Mouse (Mus musculus) brain, embryonic 14.5 days (tissue): ENCODE results near the gene Cacng1. TPM values are rescaled to one million over a fixed set of nuclear protein-coding genes. Genes with fewer than 3 reads are reported as not detected.
A peak's percentile ranks its signal among the peaks of the same experiment; 100 is the strongest.

Experiments
- DNase-seq: peaks from one replicate; pipeline ENCODE4 v3.0.0-alpha.2; 2011; ENCODE audit warnings: low read depth
- CTCF ChIP-seq: fragments of 200-500 bp; IDR thresholded peaks from 2 replicates; pipeline ENCODE4 v1.5.1; 2012; ENCODE audit warnings: inconsistent platforms, mild to moderate bottlenecking, moderate library complexity, borderline replicate concordance; ENCODE audit not compliant: insufficient read depth, insufficient read length; ENCODE audit errors: extremely low read depth
- POLR2A ChIP-seq: fragments of 200-500 bp; IDR thresholded peaks from 2 replicates; pipeline ENCODE4 v1.6.1; 2012; ENCODE audit warnings: mild to moderate bottlenecking, inconsistent platforms, borderline replicate concordance; ENCODE audit not compliant: poor library complexity, insufficient read depth, insufficient read length, severe bottlenecking; ENCODE audit errors: extremely low read depth
- polyA plus RNA-seq: library from polyadenylated mRNA; depleted of rRNA; stranded (reverse); fragments of >200 nt; gene quantifications from 2 replicates; pipeline ENCODE4 v1.2.3, GENCODE M21; 2012

Gene Cacng1
- polyA plus RNA-seq, 1 experiment, result 1.8 TPM

GRCm38 (mm10) chr11:107705476-107706074, 10.7 kb downstream of the Cacng1 start:
- no peak for DNase-seq
- TF ChIP-seq POLR2A, result no peak
- no peak for TF ChIP-seq CTCF

GRCm38 (mm10) chr11:107705060-107705459, 11.3 kb downstream of the Cacng1 start:
- peak; percentile 47 for DNase-seq

GRCm38 (mm10) chr11:107703272-107704134, 12.8 kb downstream of the Cacng1 start:
- DNase-seq, result no peak
- TF ChIP-seq POLR2A, result no peak
- no peak for TF ChIP-seq CTCF

More at GRCm38 (mm10) chr11:107705060-107705459, 11.3 kb downstream of the Cacng1 start:
- TF ChIP-seq CTCF (no peak), POLR2A (no peak)

GRCm38 (mm10) chr11:107699967-107700366, 16.4 kb downstream of the Cacng1 start:
- TF ChIP-seq POLR2A (no peak), CTCF (no peak)
- DNase-seq, result no peak

GRCm38 (mm10) chr11:107693338-107693737, 23.0 kb downstream of the Cacng1 start:
- no peak for DNase-seq
- no peak for TF ChIP-seq CTCF
- no peak for TF ChIP-seq POLR2A

- DNase-seq, result peak; percentile 42
- TF ChIP-seq POLR2A (no peak), CTCF (no peak)
These were observed 24.8 kb downstream of the Cacng1 start for GRCm38 (mm10) chr11:107691569-107691968.

- no peak for DNase-seq
- TF ChIP-seq POLR2A, result no peak
- TF ChIP-seq CTCF, result no peak
These were observed 27.8 kb downstream of the Cacng1 start for GRCm38 (mm10) chr11:107688480-107688879.

GRCm38 (mm10) chr11:107686290-107686689, 30.0 kb downstream of the Cacng1 start:
- TF ChIP-seq CTCF, result no peak
- TF ChIP-seq POLR2A, result no peak

GRCm38 (mm10) chr11:107683544-107684465, 32.5 kb downstream of the Cacng1 start:
- TF ChIP-seq CTCF (peak; percentile 26; the same call in 1 of the 2 replicates), POLR2A (no peak)
- DNase-seq, result peak; percentile 59

More at GRCm38 (mm10) chr11:107686290-107686689, 30.0 kb downstream of the Cacng1 start:
- DNase-seq, result no peak

- TF ChIP-seq POLR2A (no peak), CTCF (no peak)
- DNase-seq, result peak; percentile 60
These were observed 33.5 kb downstream of the Cacng1 start for GRCm38 (mm10) chr11:107682694-107683355.
